Mouse (Mus musculus): Measurements from ENCODE around the gene Evx1.

Gene Evx1

GRCm38 (mm10) chr6:52313391-52314303 is at the start of gene Evx1:
Gene Evx1 (plus strand): TSS chr6:52313498.
- no peak for ATAC-seq (ENCODE audit: insufficient number of reproducible peaks, low FRiP score, low TSS enrichment)

GRCm38 (mm10) chr6:52264106-52264790 is 49.0 kb upstream of the Evx1 start:
- no peak for ATAC-seq (ENCODE audit: insufficient number of reproducible peaks, low FRiP score, low TSS enrichment)

GRCm38 (mm10) chr6:52265306-52265912 is 47.9 kb upstream of the Evx1 start:
- ATAC-seq (ENCODE audit: insufficient number of reproducible peaks, low FRiP score, low TSS enrichment) = no peak

GRCm38 (mm10) chr6:52265913-52266665 is 47.2 kb upstream of the Evx1 start:
- no peak for ATAC-seq (ENCODE audit: insufficient number of reproducible peaks, low FRiP score, low TSS enrichment)

- no peak for ATAC-seq (ENCODE audit: insufficient number of reproducible peaks, low FRiP score, low TSS enrichment)
These were observed 46.7 kb upstream of the Evx1 start for GRCm38 (mm10) chr6:52266666-52266985.

GRCm38 (mm10) chr6:52267221-52267620 is 46.1 kb upstream of the Evx1 start:
- no peak for ATAC-seq (ENCODE audit: insufficient number of reproducible peaks, low FRiP score, low TSS enrichment)

GRCm38 (mm10) chr6:52267691-52268090 is 45.6 kb upstream of the Evx1 start:
- no peak for ATAC-seq (ENCODE audit: insufficient number of reproducible peaks, low FRiP score, low TSS enrichment)

- no peak for ATAC-seq (ENCODE audit: insufficient number of reproducible peaks, low FRiP score, low TSS enrichment)
These were observed 45.0 kb upstream of the Evx1 start for GRCm38 (mm10) chr6:52268341-52268740.

GRCm38 (mm10) chr6:52268756-52269155 is 44.5 kb upstream of the Evx1 start:
- no peak for ATAC-seq (ENCODE audit: insufficient number of reproducible peaks, low FRiP score, low TSS enrichment)

- ATAC-seq (ENCODE audit: insufficient number of reproducible peaks, low FRiP score, low TSS enrichment) = no peak; the same call in 1 of the 2 replicates
These were observed 42.5 kb upstream of the Evx1 start for GRCm38 (mm10) chr6:52270494-52271480.

GRCm38 (mm10) chr6:52272766-52273655 is 40.3 kb upstream of the Evx1 start:
- no peak for ATAC-seq (ENCODE audit: insufficient number of reproducible peaks, low FRiP score, low TSS enrichment)

- ATAC-seq (ENCODE audit: insufficient number of reproducible peaks, low FRiP score, low TSS enrichment) = no peak
These were observed 39.5 kb upstream of the Evx1 start for GRCm38 (mm10) chr6:52273656-52274280.

- no peak for ATAC-seq (ENCODE audit: insufficient number of reproducible peaks, low FRiP score, low TSS enrichment)
These were observed 38.7 kb upstream of the Evx1 start for GRCm38 (mm10) chr6:52274576-52274975.

GRCm38 (mm10) chr6:52275563-52276280 is 37.6 kb upstream of the Evx1 start:
- ATAC-seq (ENCODE audit: insufficient number of reproducible peaks, low FRiP score, low TSS enrichment) = no peak

- no peak for ATAC-seq (ENCODE audit: insufficient number of reproducible peaks, low FRiP score, low TSS enrichment)
These were observed 36.9 kb upstream of the Evx1 start for GRCm38 (mm10) chr6:52276382-52276781.

GRCm38 (mm10) chr6:52276920-52277319 is 36.4 kb upstream of the Evx1 start:
- ATAC-seq (ENCODE audit: insufficient number of reproducible peaks, low FRiP score, low TSS enrichment) = no peak

GRCm38 (mm10) chr6:52281084-52281483 is 32.2 kb upstream of the Evx1 start:
- ATAC-seq (ENCODE audit: insufficient number of reproducible peaks, low FRiP score, low TSS enrichment) = no peak
